Mouse (Mus musculus) ovary, postnatal 36 days (tissue): ENCODE results near the gene Cdc20.
A peak's percentile ranks its signal among the peaks of the same experiment; 100 is the strongest.

Source experiments
- DNase-seq: peaks from one replicate; pipeline ENCODE4 v3.0.0; 2022; ENCODE audit warnings: low spot score, mixed read lengths

Cdc20 gene

GRCm38 (mm10) chr4:118436820-118437603, at the start of gene Cdc20:
Cdc20 (minus strand) TSS chr4:118437352.
- DNase-seq: peak; percentile 87

GRCm38 (mm10) chr4:118476773-118477530, 39.8 kb upstream of the Cdc20 start:
- DNase-seq: no peak

- DNase-seq: no peak
These were observed 35.5 kb upstream of the Cdc20 start for GRCm38 (mm10) chr4:118472687-118473086.

- DNase-seq: no peak
These were observed 34.1 kb upstream of the Cdc20 start for GRCm38 (mm10) chr4:118471281-118471680.

- no peak for DNase-seq
These were observed 28.6 kb upstream of the Cdc20 start for GRCm38 (mm10) chr4:118465697-118466163.

- DNase-seq: no peak
These were observed 27.8 kb upstream of the Cdc20 start for GRCm38 (mm10) chr4:118464956-118465355.

- no peak for DNase-seq
These were observed 20.3 kb upstream of the Cdc20 start, which contains the start of gene Mpl for GRCm38 (mm10) chr4:118457345-118457975. Mpl (minus strand) TSS chr4:118457513.

GRCm38 (mm10) chr4:118446415-118447153, 9.4 kb upstream of the Cdc20 start:
- DNase-seq: no peak

- peak; percentile 55 for DNase-seq
These were observed 8.7 kb upstream of the Cdc20 start for GRCm38 (mm10) chr4:118445781-118446414.

GRCm38 (mm10) chr4:118445088-118445487, 7.9 kb upstream of the Cdc20 start:
- no peak for DNase-seq

GRCm38 (mm10) chr4:118437829-118438253, 689 bp upstream of the Cdc20 start:
- DNase-seq: peak; percentile 16

GRCm38 (mm10) chr4:118432332-118432731, 4.8 kb downstream of the Cdc20 start:
- DNase-seq: no peak

- DNase-seq: peak; percentile 28
These were observed 7.8 kb downstream of the Cdc20 start for GRCm38 (mm10) chr4:118429215-118429895.

GRCm38 (mm10) chr4:118428531-118429214, 8.5 kb downstream of the Cdc20 start:
- DNase-seq: peak; percentile 14

GRCm38 (mm10) chr4:118427768-118428451, 9.2 kb downstream of the Cdc20 start, which contains the start of gene Elovl1:
Elovl1 (plus strand) TSS chr4:118428093.
- DNase-seq: peak; percentile 93

- DNase-seq: no peak
These were observed 9.8 kb downstream of the Cdc20 start for GRCm38 (mm10) chr4:118427415-118427767.

GRCm38 (mm10) chr4:118425374-118425773, 11.8 kb downstream of the Cdc20 start:
- DNase-seq: no peak

- DNase-seq: no peak
These were observed 12.5 kb downstream of the Cdc20 start for GRCm38 (mm10) chr4:118424541-118425160.

- no peak for DNase-seq
These were observed 15.8 kb downstream of the Cdc20 start for GRCm38 (mm10) chr4:118421384-118421783.
